Mouse (Mus musculus) naive thymus-derived CD4-positive, alpha-beta T cell, adult 2 months (primary cell): ENCODE data around the gene Klf16.

Source experiments
- DNase-seq: peaks from one replicate; pipeline ENCODE4 v3.0.0-alpha.2; 2011; ENCODE audit warnings: low read depth

Klf16 gene

DNA sequence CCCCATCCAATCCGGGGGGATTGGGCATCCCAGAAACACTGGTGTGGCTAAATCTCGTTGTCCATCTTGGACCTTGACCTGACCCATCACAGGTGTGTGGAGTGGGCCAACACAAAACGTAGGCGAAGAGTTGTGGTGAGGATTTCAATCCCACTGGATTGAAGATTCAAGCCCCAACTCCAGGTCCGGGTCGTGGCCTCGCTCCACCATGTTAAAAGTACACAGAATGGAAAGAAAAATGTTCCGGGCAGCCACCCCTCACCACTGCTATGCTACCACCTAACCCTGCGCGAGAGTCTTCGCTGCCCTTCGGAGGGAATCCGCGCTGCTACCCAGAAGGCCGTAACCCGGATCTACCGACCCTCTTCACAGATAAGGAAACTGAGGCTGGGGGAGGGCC is 1.2 kb downstream of the Klf16 start:
- no peak for DNase-seq

DNA sequence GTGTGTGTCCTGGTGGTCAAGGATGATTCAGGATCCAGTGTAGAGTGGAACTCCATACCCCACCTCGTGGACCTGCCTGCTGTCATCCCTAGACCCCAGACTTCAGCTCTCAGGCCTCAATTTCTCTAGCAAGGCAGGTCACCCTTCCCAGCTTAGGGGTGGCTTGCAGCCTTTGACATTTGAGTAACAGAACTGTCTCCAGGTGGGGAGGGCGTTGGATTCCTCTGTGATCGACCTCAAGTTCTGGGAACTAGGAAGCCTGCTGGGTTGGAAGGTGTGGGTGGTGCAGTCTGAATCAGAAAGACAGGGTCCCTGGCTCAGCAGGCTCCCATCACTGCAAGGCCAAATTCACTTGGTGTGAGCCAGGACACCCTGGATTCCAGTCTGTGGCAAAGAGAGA is 2.2 kb downstream of the Klf16 start:
- DNase-seq = no peak

DNA sequence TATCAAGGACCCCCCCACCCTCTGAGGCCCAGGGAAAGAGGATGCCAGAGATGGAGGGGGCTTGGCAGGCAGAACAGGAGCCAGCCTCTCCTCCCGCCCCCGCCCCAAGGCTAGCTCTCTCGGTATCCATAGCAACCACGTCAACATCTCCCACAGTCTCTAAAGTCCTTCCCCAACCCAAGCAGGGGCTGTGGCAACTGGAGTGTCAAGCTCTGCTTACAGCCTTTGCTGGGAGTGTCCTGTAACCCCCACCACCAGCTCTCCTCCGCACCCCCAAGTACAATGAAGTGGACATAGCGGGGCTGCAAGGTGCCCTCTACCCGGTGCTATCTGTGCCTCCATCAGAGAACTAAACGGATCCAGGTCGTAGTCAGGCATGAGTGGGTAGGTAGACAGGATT is 3.2 kb downstream of the Klf16 start:
- no peak for DNase-seq

DNA sequence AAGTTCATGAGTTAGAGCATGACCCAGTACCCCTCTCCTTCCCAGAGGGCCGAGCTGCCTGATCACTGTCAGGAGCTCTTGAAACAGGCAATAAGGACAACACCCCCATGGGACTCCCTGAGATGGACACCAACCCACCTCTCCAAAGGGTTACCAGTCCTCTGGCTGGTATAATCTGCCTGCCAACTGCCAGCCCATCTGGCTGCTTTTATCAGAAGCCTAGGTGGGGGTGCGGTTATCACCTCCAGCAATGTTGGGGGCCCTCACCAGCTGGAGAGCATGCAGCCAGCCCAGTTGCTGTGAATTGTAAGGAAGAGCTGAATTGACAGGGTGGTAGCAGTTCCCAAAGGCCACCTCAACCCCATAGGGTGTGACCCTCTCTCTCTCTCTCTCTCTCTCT is 4.6 kb downstream of the Klf16 start:
- DNase-seq = no peak

DNA sequence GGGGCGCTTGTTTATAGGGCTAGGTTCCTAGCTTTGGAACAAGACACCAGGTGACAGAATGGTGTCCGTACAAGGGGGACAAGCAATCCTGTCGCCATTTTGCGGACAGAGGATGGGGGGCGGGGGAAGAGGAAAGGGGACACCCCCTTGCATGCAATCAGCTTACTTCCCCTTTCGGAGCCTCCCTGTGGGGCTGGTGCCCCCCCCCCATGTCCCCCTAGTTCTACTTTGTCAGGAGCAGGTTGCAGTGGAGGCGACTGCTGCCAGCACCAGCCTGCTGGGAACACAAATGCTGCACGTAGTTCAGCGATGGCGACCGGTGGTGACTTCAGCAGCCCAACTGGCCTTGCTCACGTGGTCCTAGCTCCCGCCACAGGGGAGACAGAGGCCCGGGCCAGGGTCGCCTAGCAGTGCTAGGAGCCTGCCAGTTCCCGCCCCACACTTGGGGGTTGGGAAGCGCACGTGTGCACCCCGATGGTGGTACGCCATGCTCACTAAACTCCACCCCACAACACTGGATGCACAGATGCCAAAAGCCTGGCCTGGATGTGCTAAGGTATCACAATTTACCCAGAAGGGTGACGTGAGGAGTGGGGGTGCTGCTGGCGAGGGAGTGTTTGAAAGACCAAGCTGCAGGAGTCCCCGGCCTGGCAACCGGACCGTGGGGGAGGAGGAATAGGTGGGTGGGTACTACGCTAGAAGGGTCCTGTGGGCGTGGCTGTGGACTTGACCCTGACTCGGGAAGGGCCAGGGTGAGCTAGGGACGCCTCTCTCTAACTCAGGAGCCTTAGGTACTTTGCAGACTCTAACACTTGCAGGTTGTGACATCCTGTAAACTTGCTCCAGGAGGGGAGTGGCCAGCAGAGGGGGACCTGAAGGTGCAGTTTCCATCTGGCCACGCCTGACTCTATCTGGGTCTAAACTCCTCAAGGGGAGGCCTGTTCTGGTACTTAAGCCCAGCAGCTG is 6.0 kb downstream of the Klf16 start:
- DNase-seq = no peak

DNA sequence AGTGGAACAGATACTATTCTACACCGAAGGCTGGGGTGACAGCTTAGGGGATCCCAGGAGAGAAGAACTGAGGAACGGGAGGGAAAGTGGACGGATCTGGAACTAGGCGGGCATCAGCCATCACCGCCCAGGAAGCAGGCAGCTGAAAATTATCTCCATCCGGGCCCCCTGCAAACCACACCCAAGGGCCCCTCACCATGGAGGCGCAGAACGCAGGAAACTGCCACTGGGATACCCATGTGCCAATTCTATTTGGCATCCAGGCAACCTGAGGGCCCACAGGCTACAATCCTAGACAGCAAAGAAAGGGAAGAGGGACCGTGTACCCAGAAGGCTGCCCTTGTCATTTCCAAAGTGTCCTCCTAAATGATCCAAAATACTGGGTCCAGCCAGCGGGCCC is 6.7 kb downstream of the Klf16 start:
- DNase-seq = no peak

DNA sequence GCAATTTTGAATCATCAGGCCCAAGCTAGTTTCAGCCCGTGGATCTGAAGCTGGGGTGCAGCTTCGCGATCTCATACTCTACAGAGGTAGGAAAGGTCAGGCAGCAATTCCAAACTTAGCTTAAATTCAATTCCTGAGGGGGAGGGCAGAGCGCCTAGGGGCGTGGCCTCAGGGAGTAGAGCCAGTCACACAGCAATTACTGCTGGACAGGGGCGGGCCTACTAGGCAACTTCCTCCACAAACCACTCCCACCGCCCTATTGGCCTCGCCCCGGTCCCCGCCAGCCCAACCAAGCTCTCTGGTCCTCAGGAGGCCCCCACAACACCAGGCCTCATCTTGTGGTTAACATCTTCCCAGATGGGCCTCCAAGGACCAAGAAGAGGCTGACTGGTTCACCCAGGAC is 7.5 kb downstream of the Klf16 start:
- no peak for DNase-seq

DNA sequence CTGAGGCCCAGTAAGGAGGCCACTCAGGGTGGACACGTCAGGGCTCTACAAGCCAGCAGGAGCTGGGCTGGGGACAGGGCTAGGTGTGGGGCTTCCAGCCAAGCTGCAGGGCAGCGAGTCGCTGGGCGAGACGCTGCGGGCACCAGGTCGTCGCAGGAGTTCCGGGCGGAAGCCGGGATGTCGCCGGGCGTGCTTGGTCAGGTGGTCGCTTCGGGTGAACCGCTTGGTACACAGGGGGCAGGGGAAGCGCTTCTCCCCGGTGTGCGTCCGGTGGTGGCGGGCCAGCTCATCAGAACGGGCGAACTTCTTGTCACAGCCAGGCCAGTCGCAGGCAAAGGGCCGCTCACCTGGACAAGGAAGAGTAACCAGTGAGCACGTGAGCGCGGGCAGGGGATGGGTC is 8.2 kb downstream of the Klf16 start:
- no peak for DNase-seq

DNA sequence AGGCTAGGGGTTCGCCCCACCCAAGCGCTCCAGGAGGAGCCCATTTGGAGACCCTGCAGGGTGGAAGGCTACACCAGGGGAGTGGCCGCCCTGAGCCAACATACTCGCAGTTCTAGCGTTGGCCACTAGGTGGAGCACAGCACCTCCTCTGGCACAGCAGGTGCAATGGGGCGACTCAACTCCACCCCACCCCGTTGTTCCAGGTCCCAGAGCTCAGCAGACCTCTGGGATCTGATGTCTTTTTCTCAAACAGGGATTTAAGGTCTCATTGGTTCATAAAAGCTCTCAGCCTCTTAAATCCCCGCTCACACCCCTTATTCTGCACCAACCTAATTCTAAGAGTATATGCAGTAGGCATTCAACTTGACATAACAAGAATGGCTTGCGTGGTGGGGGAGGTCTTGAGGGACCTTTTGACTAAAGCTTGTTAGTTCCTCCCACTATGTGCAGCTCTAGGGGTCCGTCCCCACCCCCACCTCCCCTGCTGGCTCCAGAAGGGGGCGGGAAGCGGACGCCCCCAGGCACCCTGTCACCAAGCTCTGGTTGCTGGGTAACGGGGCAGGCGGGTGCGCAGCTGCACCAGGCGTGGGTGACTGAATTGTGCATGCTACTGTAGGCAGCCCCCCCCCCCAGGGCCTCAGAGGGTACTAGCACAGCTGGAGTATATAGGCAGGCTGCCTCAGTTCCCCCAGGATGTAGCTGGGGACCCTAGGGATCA is 10.6 kb downstream of the Klf16 start:
- peak; percentile 93 for DNase-seq

DNA sequence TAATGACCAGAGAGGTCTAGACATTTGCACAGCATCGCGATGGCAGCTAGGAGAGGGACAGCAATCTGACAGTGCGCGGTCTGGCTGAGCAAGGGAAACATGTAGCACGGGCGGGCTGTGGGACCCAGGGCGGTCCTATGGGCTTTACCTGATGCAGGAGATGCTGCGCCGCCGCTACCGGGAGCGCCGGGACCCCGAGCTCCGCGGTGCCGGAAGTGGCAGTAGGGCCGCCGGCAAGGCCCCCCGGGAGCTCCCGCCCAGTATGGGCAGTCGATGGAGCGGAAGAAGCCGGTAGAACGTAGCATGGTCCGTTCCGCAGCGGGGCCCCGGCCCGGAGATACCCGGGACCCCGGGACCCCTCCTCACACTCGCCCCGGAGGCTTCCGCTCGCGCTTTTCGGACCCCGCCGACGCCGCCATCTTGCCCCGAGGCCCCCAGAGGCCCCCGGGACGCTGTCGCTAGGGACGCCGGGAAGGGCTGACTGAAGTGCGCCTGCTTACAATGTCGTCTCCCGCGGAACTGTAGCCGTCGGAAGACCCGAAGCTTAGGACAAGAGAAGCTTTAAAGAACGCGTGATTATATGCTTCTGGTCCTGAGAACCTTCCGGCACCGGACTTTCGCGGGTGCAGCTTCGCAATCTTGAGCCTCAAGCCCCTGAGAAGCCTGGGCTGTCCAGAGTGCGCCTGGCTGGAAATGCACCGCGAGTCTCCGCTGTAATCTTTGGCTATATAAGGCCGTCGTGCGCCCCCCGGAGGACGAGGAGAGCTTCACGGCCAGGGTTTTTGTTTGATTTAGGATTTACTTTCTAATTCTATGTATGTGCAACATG is 15.8 kb downstream of the Klf16 start, which contains the start of gene Rexo1:
Rexo1 (minus strand) TSS at position 445 of the 829 bp plus-strand sequence.
- peak; percentile 97 for DNase-seq

DNA sequence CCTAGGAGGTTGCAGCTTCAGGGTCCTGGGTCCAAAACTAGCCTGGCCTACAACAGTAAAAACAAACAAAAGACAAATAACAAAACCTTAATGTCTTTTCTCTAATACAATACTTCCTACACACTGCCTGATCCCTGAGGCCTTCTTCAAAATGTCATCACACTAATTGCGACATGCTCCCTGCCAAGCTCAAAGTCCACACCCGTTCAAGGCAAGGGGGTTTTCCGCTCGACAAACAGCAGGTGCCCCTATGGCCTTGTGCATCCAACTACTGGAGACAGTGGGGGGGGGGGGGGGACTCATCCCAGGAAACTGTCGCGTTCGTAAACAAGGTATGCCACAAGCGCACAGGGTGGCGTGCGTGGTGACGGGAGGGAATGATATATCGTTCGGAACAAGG is 16.5 kb downstream of the Klf16 start:
- no peak for DNase-seq

GRCm38 (mm10) chr10:80559431-80559830 is 17.7 kb downstream of the Klf16 start:
- DNase-seq = no peak

- DNase-seq = peak; percentile 74
Observed at GRCm38 (mm10) chr10:80557346-80557965, 19.7 kb downstream of the Klf16 start.

- no peak for DNase-seq
Observed at GRCm38 (mm10) chr10:80553997-80554396, 23.1 kb downstream of the Klf16 start.

- no peak for DNase-seq
Observed at GRCm38 (mm10) chr10:80553575-80553974, 23.5 kb downstream of the Klf16 start.

- no peak for DNase-seq
Observed at GRCm38 (mm10) chr10:80552364-80552763, 24.8 kb downstream of the Klf16 start.

DNA sequence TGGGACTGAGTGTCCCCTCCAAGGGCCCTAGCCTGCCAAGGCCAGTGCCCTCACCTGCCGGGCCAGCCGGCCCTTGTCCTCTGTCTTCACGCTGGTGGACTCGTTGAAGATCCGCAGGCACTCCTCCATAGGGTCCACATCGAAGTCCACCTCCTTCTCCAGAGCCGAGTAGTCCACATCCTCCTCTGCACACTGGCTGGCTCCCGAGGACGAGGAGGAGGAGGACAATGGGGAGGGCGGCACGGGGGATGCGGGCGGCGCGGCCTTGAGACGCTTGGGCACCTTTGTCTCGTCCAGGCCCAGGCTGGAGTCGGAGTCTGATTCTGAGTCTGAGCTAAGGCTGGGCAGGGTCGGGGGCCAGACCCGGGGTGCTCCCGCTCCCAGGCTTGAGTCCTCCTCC is 27.8 kb downstream of the Klf16 start:
- no peak for DNase-seq

DNA sequence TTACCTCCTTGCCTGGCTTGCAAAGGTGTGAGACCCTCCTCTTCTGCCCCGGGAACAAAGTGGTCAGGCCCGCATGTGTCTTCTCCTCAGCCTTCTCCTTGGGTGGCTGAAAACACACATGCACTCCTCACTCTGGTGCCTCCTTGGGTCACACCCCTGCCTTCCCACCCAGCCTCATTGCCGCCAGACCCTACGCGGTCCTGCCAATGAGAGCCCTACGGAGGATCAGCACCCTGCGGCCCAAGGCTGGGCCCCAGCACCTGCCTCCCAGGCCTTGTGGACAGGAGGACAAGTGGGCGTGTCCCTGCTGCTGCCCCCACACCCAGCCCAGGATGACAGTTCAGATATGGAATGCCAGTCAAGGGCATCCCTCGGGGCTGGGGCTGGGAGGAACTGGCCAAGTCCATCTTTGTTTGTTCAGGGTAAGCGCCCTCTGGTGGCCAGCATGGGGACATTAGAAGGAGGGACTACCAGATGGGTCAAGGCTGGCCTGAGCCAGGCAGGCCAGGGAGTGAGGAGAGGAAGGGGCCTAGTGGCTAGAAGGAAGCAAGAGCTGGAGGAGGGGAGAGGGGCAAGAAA is 28.6 kb downstream of the Klf16 start:
- DNase-seq = peak; percentile 56

DNA sequence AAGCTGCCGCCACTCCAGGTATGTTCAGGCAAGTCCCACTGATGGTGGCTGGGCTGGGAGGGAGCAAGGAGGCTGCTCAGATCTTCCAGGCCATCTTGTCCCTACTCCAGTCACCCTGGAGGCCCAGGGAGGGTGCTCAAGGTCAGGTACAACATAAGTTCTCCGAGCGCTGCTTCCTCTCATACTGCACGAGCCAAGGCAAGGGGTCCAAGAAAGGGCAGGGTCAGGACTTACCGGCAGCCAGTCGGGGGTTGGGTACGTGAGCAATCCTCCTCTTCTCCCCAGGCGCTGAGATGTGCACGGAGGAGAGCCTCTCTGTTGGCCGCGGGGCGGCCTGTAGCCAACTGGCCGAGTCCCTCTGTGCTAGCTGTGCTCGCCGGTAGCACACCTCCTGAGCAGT is 29.6 kb downstream of the Klf16 start:
- no peak for DNase-seq

- no peak for DNase-seq
Observed at GRCm38 (mm10) chr10:80546945-80547344, 30.2 kb downstream of the Klf16 start.

DNA sequence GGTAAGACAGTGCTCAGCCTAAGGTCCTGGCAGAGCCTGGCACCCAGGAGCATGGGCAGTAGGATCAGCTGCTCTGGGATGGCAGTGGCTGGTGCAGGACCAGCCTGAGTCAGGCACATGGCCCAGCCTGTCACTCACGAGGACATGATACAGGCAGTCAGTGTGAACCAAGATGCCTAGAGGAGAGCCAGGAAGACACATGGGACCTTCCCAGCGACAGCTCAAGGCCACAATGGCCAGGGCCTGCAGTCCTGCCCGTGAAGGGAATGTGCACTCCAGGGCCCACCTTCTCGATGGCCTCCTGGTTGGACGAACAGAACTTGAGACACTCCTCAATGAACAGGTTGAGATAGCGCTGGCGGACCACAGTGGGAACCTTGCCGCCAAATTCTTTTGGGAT is 31.5 kb downstream of the Klf16 start:
- DNase-seq = no peak

- no peak for DNase-seq
Observed at GRCm38 (mm10) chr10:80543873-80544272, 33.2 kb downstream of the Klf16 start.
